16 mouse cellular contexts compared by ENCODE assay signal in genomic region chr1:130285882-130286281, GRCm38 (mm10).
DNase-seq lines count a peak whose midpoint lies in the region.
"Had no signal": no experiment of that assay in that cellular context is flagged by ENCODE, and none has a peak within 500 bp of the region (broad histone marks: within the 10 kb centered on the region; RNA-seq: fewer than 3 reads in every experiment).

No protein-coding gene starts in this region.

- peak; percentile 16 to 35 for DNase-seq in layer of hippocampus, adult 18-20 months (ENCODE audit: low spot score in 2 of 2)
- no peak for DNase-seq in layer of hippocampus, adult 9-10 months (ENCODE audit: low spot score)
- peak; percentile 38 for DNase-seq in brain, adult 2 months (ENCODE audit: low read depth, low spot score)
- peak; percentile 7 to 21 for DNase-seq in layer of hippocampus, adult 8-10 months (ENCODE audit: low spot score in 2 of 2)
- peak; percentile 17 for DNase-seq in right cerebral cortex, postnatal 14 days
- DNase-seq in lung, postnatal 36 days = no peak
- DNase-seq in lung, postnatal 14 days = no peak
- DNase-seq: adrenal gland, postnatal 14 days; cerebellum, adult 18-20 months; cerebellum, adult 9-11 months; cerebellum, postnatal 36 days; gastrocnemius, adult 2 months; gastrocnemius, postnatal 25 days; heart, adult 11 months; heart, postnatal 10 days; heart, postnatal 4 days had no signal

Comparison
In these comparisons a context has a peak if more than half of its experiments do, and no peak if none do; other contexts are left out.
1. DNase-seq: peak in layer of hippocampus, adult 18-20 months (2 of 2), brain, adult 2 months (single experiment), layer of hippocampus, adult 8-10 months (2 of 2) and right cerebral cortex, postnatal 14 days (single experiment); none in layer of hippocampus, adult 9-10 months (single experiment), lung, postnatal 36 days (single experiment) and lung, postnatal 14 days (single experiment).